Mouse (Mus musculus) bone marrow macrophage, adult 2 months (primary cell): ENCODE measurements around the gene Plpp3. TPM values are rescaled to one million over a fixed set of nuclear protein-coding genes. Genes with fewer than 3 reads are reported as not detected.
A peak's percentile ranks its signal among the peaks of the same experiment; 100 is the strongest.

Experiments used
- H3K27ac ChIP-seq: 2 replicates; pipeline ENCODE4 v1.5.1; 2012; ENCODE audit warnings: low read depth, low read length; ENCODE audit not compliant: insufficient read depth
- H3K4me1 ChIP-seq: 2 replicates; pipeline ENCODE4 v1.6.1; 2012; ENCODE audit warnings: low read length; ENCODE audit not compliant: control insufficient read depth, insufficient read depth
- H3K4me3 ChIP-seq: 2 replicates; pipeline ENCODE4 v1.5.1; 2012; ENCODE audit warnings: mild to moderate bottlenecking, low read length, moderate library complexity; ENCODE audit not compliant: insufficient read depth
- CTCF ChIP-seq: IDR thresholded peaks from 2 replicates; pipeline ENCODE4 v1.5.1; 2012; ENCODE audit warnings: low read depth, mild to moderate bottlenecking, low read length, moderate library complexity
- POLR2A ChIP-seq: IDR thresholded peaks from 2 replicates; pipeline ENCODE4 v1.6.1; 2012; ENCODE audit warnings: mild to moderate bottlenecking, low read depth, low read length, borderline replicate concordance
- polyA plus RNA-seq: library from polyadenylated mRNA; stranded (reverse); fragments of >200 nt; gene quantifications from 2 replicates; pipeline ENCODE4 v1.2.4, GENCODE M21; 2012; ENCODE audit not compliant: missing spikeins, insufficient read depth, insufficient read length

The Plpp3 gene
- polyA plus RNA-seq, 1 experiment, result 0.58 TPM

- H3K4me1 ChIP-seq, result peaks cover 16% of the 10 kb centered on the region
- TF ChIP-seq POLR2A (no peak), CTCF (no peak)
- H3K4me3 ChIP-seq, result no peak overlapping the region
- H3K27ac ChIP-seq, result peak overlapping the region; percentile 9
These were observed 50.5 kb downstream of the Plpp3 start for GRCm38 (mm10) chr4:105207641-105208040.

- TF ChIP-seq CTCF (no peak), POLR2A (no peak)
- Histone ChIP-seq H3K27ac (no peak overlapping the region), H3K4me3 (no peak overlapping the region), H3K4me1 (peaks cover 26% of the 10 kb centered on the region)
These were observed 51.8 kb downstream of the Plpp3 start for GRCm38 (mm10) chr4:105208977-105209376.

- H3K4me3 ChIP-seq, result no peak overlapping the region
- no peak overlapping the region for H3K27ac ChIP-seq
- H3K4me1 ChIP-seq, result peaks cover 10% of the 10 kb centered on the region; the same call in 1 of the 2 replicates
- TF ChIP-seq CTCF (no peak), POLR2A (no peak)
These were observed 56.2 kb downstream of the Plpp3 start for GRCm38 (mm10) chr4:105213314-105213713.

- TF ChIP-seq POLR2A (no peak), CTCF (no peak)
- H3K4me3 ChIP-seq, result no peak overlapping the region
- peaks cover 10% of the 10 kb centered on the region; the same call in 1 of the 2 replicates for H3K4me1 ChIP-seq
- H3K27ac ChIP-seq, result no peak overlapping the region
These were observed 57.3 kb downstream of the Plpp3 start for GRCm38 (mm10) chr4:105214438-105214837.

- Histone ChIP-seq H3K27ac (no peak overlapping the region), H3K4me1 (peaks cover 15% of the 10 kb centered on the region), H3K4me3 (no peak overlapping the region)
- no peak for TF ChIP-seq POLR2A
- no peak for TF ChIP-seq CTCF
These were observed 58.7 kb downstream of the Plpp3 start for GRCm38 (mm10) chr4:105215726-105216410.

- Histone ChIP-seq H3K4me3 (no peak overlapping the region), H3K27ac (no peak overlapping the region), H3K4me1 (peaks cover 15% of the 10 kb centered on the region)
- TF ChIP-seq POLR2A, result no peak
- TF ChIP-seq CTCF, result no peak
These were observed 61.1 kb downstream of the Plpp3 start for GRCm38 (mm10) chr4:105218202-105218601.

- H3K4me3 ChIP-seq, result no peak overlapping the region
- H3K4me1 ChIP-seq, result peaks cover 12% of the 10 kb centered on the region
- H3K27ac ChIP-seq, result no peak overlapping the region
- no peak for TF ChIP-seq POLR2A
- TF ChIP-seq CTCF, result no peak
These were observed 62.2 kb downstream of the Plpp3 start for GRCm38 (mm10) chr4:105219316-105219715.

- TF ChIP-seq POLR2A (no peak), CTCF (no peak)
These were observed 63.7 kb downstream of the Plpp3 start for GRCm38 (mm10) chr4:105220849-105221248.

GRCm38 (mm10) chr4:105221256-105221840 lies 64.2 kb downstream of the Plpp3 start:
- H3K4me3 ChIP-seq, result no peak overlapping the region
- peaks cover 23% of the 10 kb centered on the region for H3K4me1 ChIP-seq
- H3K27ac ChIP-seq, result no peak overlapping the region
- no peak for TF ChIP-seq CTCF
- TF ChIP-seq POLR2A, result no peak

More at GRCm38 (mm10) chr4:105220849-105221248, 63.7 kb downstream of the Plpp3 start:
- Histone ChIP-seq H3K27ac (no peak overlapping the region), H3K4me1 (peaks cover 19% of the 10 kb centered on the region), H3K4me3 (no peak overlapping the region)
